Mouse (Mus musculus) myocyte (in vitro differentiated cells): ENCODE results near the gene Rgs3.

Source experiments
- MAX ChIP-seq: IDR thresholded peaks from one replicate; pipeline ENCODE4 v1.6.1; 2011; ENCODE audit warnings: low read depth, mild to moderate bottlenecking, control low read depth
- POLR2A ChIP-seq: IDR thresholded peaks from one replicate; pipeline ENCODE4 v1.6.1; 2011; ENCODE audit warnings: low read depth, mild to moderate bottlenecking, control low read depth, moderate library complexity; ENCODE audit not compliant: insufficient read length
- REST ChIP-seq: IDR thresholded peaks from one replicate; pipeline ENCODE4 v1.6.1; 2011; ENCODE audit warnings: mild to moderate bottlenecking, control low read depth, moderate library complexity; ENCODE audit not compliant: insufficient read depth, insufficient read length
- USF1 ChIP-seq: IDR thresholded peaks from one replicate; pipeline ENCODE4 v1.6.1; 2011; ENCODE audit warnings: low read depth, mild to moderate bottlenecking, control low read depth, moderate library complexity

GRCm38 (mm10) chr4:62704204-62704603 is 144.6 kb downstream of the Rgs3 start:
- TF ChIP-seq POLR2A, result no peak
- no peak for TF ChIP-seq REST
- no peak for TF ChIP-seq USF1
- no peak for TF ChIP-seq MAX
